Mouse (Mus musculus) T-helper 17 cell (primary cell): Measurements from ENCODE around the gene Sdhc.
"Not testable (repeated sequence)": the region's sequence is repeated elsewhere in the genome, so short reads cannot be mapped to it uniquely, and the experiment has no call there.

Source experiments
- in situ Hi-C, 2 experiments: fragments of 300-600 bp; cut with MboI, MseI; formaldehyde crosslinking; loops; 1 replicate in 1 of 2; 2 replicates in 1 of 2; pipeline ENCODE4 v1.15.1; 2025; ENCODE audit warnings: high pct_unique_total_duplicates in 2 of 2

Gene Sdhc

GRCm38 (mm10) chr1:171168906-171169305 lies 18.5 kb upstream of the Sdhc start:
- in situ Hi-C loops, result no loop called here

GRCm38 (mm10) chr1:171165629-171166345 lies 15.4 kb upstream of the Sdhc start:
- in situ Hi-C loops, result no loop called here

- in situ Hi-C loops, result no loop called here
These were observed 13.9 kb upstream of the Sdhc start for GRCm38 (mm10) chr1:171164258-171164657.

GRCm38 (mm10) chr1:171162526-171162925 lies 12.1 kb upstream of the Sdhc start:
- in situ Hi-C loops, result no loop called here

GRCm38 (mm10) chr1:171159485-171159975 lies 9.1 kb upstream of the Sdhc start:
- in situ Hi-C loops, result no loop called here

GRCm38 (mm10) chr1:171157965-171158364 lies 7.6 kb upstream of the Sdhc start:
- in situ Hi-C loops, result no loop called here

DNA sequence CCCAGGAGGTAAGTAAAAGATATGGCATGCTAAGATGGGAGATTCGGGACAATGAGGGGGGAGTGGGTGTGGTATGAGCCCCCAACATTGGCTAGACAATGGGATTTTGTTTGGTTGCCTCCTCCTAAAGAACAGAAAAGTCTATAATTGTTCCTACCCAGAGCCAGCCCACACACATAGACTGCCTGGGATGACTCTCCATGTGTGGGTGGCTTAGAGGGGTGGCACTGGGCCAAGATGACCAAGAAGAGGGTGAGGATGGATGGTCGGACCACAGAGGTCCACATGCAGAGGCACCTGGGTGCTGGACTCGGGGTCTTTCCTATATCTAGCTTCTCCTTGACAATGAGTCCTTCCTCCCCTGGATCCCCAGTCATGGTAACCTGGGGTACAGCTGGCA lies 6.2 kb upstream of the Sdhc start:
- in situ Hi-C loops, result no loop called here

GRCm38 (mm10) chr1:171151966-171152365 lies 1.6 kb upstream of the Sdhc start:
- in situ Hi-C loops, result no loop called here

DNA sequence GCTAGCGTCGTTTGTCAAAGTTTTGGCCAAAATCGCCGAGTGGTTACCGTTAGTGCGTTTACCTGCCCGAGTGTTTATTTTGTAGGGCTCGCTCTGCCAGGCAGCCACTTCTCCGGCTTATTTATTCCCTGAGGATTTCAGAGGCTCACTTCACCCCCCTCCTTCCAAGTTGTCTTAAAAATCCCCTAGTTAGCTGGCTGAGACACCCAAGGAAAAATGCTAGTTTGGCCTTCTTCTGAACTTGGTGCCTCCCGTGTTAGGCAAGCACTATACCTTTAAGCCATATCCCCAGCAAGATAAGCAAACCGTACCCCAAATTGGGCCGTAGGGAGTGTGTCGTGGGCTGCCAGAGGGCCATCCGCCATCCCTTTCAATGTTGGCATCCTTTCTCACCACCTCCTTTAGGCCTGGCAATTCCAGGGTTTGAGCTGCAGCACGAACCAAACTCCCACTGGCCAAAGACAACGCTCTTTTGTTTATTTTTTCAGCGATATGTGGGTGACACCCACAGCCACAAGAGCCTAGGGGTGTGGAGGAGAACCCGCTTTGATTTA lies 512 bp upstream of the Sdhc start:
- in situ Hi-C loops, result no loop called here

DNA sequence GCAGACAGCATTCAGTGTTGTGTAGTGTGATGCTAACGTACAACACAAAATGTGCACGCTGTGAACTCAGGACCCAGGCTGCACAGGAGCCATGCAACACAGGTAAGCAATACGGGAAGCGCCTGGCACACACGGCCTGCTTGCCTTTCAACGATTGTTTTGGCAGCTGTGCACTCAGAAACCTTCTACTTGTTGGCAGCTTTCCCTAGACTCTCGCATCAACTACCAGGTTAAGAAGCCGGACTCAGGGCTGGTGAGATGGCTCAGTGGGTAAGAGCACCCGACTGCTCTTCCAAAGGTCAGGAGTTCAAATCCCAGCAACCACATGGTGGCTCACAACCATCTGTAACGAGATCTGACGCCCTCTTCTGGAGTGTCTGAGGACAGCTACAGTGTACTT lies 7.4 kb downstream of the Sdhc start:
- in situ Hi-C loops, result not testable (repeated sequence)

GRCm38 (mm10) chr1:171137486-171138155 lies 12.8 kb downstream of the Sdhc start:
- in situ Hi-C loops, result not testable (repeated sequence)

GRCm38 (mm10) chr1:171135600-171135999 lies 14.8 kb downstream of the Sdhc start:
- in situ Hi-C loops, result no loop called here

- in situ Hi-C loops, result no loop called here
These were observed 19.4 kb downstream of the Sdhc start for GRCm38 (mm10) chr1:171130971-171131370.

- in situ Hi-C loops, result no loop called here
These were observed 21.2 kb downstream of the Sdhc start for GRCm38 (mm10) chr1:171129251-171129650.

- in situ Hi-C loops, result loop anchor here in 1 of 2 experiments (5.0 kb wide), 1 partner anchor 93 kb away; no protein-coding TSS in a partner anchor
These were observed 26.0 kb downstream of the Sdhc start for GRCm38 (mm10) chr1:171124398-171124797.

DNA sequence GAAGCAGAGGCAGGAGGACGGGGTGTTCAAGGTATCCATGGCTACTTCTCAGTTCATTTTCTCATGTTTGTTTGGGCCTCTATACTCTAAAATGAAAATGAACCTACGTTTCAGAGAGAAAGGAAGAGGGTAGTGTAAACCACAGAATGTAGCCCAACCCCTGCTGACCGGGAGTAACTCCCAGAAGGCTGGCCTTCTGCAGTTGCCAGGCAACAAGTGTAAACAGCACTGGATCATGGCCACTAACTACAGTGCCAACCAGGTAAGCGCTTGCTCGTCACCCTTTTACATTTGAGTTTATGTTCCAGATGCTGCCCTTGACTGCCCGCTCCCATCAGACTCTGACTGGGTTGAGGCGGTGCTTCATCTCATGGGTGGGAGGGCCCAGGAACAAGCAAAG lies 27.5 kb downstream of the Sdhc start:
- in situ Hi-C loops, result loop anchor here in 1 of 2 experiments (5.0 kb wide), 1 partner anchor 94 kb away; no protein-coding TSS in a partner anchor

DNA sequence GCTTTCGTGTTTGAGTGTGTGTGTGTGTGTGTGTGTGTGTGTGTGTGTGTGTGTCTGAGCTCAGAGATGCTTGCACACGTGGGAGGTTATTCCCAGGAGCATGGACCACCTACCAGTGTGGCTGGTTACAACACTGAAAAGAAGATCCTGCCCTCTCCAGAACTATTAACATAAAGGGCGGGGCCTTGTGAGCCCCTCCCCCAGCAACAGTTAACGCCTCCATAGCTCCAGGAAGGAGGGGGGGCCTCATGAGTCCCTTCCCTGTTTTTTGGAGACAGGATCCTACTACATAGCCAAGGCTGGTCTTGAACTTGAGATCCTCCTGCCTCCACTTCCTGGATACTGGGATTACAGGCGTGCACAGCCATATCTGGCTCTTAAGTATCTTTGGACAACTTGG lies 28.6 kb downstream of the Sdhc start:
- in situ Hi-C loops, result loop anchor here in 1 of 2 experiments (5.0 kb wide), 1 partner anchor 95 kb away; no protein-coding TSS in a partner anchor

- in situ Hi-C loops, result loop anchor here in 1 of 2 experiments (5.0 kb wide), 1 partner anchor 96 kb away; no protein-coding TSS in a partner anchor
These were observed 29.5 kb downstream of the Sdhc start for GRCm38 (mm10) chr1:171120893-171121292.

- in situ Hi-C loops, result loop anchor here in 1 of 2 experiments (5.0 to 10.0 kb wide), 2 partner anchors 103 to 135 kb away; partner anchors contain the start of genes Adamts4, Ndufs2 and Tomm40l
These were observed 31.0 kb downstream of the Sdhc start for GRCm38 (mm10) chr1:171119405-171119804.

DNA sequence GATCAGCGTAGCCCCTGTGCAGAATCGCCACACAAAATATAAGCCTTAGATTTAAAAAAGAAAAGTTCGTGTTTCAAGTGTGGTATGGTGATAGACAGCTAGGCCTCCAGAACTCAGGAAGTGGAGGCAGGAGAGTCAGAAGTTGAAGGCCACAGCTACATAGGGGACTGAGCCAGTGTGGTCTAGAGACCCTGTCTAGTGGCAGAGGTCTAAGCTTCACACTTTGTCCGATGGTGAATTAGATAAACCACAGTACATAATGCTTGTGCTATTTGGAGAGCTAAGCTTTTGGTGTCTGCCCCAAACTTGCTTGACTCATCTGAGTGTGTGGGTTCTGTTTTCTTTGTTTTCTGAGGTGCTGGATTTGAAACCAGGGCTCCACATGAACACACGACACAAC lies 31.4 kb downstream of the Sdhc start:
- in situ Hi-C loops, result loop anchor here in 1 of 2 experiments (5.0 to 10.0 kb wide), 2 partner anchors 103 to 136 kb away; partner anchors contain the start of genes Adamts4, Ndufs2 and Tomm40l

- in situ Hi-C loops, result loop anchor here in 1 of 2 experiments (5.0 to 10.0 kb wide), 2 partner anchors 104 to 137 kb away; partner anchors contain the start of genes Adamts4, Ndufs2 and Tomm40l
These were observed 32.1 kb downstream of the Sdhc start for GRCm38 (mm10) chr1:171118269-171118684.

GRCm38 (mm10) chr1:171116280-171116679 lies 34.1 kb downstream of the Sdhc start:
- in situ Hi-C loops, result loop anchor here in 1 of 2 experiments (5.0 to 10.0 kb wide), 2 partner anchors 106 to 139 kb away; partner anchors contain the start of genes Adamts4, Ndufs2 and Tomm40l
